Mouse (Mus musculus): Measurements from ENCODE around the gene 2610008E11Rik. TPM values are rescaled to one million over a fixed set of nuclear protein-coding genes. Genes with fewer than 3 reads are reported as not detected.
"Not testable (repeated sequence)": the region's sequence is repeated elsewhere in the genome, so short reads cannot be mapped to it uniquely, and the experiment has no call there.

Gene 2610008E11Rik
- polyA plus RNA-seq, 1 experiment from 2014 or later: 60.1 TPM

DNA sequence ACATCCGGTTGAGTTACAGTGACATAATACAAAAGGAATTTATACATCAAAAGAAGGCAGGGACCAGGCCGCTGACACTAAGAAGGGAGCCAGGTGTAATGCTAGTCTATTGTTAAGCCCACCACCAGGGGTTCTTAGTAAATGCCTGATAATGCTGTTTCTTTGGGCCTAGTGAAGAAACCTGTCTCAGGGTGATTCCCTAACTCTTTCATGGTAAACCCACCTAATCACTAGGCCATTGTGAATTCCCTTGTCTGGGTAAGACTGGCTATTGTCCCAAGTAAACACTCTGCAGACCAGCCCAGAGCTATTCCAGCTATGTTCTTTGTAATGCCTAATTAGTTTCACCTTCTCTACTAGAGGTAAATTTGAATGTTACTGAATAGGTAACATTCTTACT lies 54.9 kb downstream of the 2610008E11Rik start:
- H3K27ac ChIP-seq; H3K4me2 ChIP-seq; H3K27me3 ChIP-seq (replicated peaks); ATAC-seq (replicated peaks); H3K4me3 ChIP-seq; H3K36me3 ChIP-seq (replicated peaks); H3K9ac ChIP-seq; H3K4me1 ChIP-seq: not testable (repeated sequence)
- WGBS: 85% methylated on average over 2 of the region's 2 CpGs
- H3K9me3 ChIP-seq: peaks cover 18% of the 10 kb centered on the region

DNA sequence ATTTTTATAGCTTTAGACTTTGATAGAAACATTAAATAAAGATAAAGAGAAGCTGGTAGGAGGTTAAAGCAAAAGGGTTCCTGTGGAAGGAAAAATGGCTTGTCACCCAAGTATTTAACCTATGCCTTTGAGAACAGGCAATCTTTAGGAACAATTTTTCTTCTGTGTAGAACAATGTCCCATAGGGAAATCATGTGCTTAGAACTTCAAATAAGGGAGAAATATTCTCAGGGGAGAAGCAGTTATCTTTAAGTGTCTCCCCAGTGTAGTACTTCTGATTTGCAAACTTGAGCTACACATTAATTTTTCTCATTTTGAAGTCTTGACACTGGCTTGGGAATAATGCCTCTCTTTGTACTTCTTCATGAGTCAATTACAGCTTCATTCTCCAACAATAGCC lies 69.0 kb downstream of the 2610008E11Rik start, which contains the start of gene Olfr57:
Gene Olfr57, plus strand, starts transcription at position 301 of the 400 bp plus-strand sequence.
- H3K9ac ChIP-seq: no peak within 1 kb of the TSS

More for the DNA sequence above, 69.0 kb downstream of the 2610008E11Rik start, which contains the start of gene Olfr57:
- Histone ChIP-seq H3K36me3 (replicated peaks) (no peaks in the 10 kb centered on the region), H3K27me3 (replicated peaks) (no peaks in the 10 kb centered on the region), H3K4me2 (no peak within 1 kb of the TSS), H3K9me3 (0 out of 2 replicates have a peak, but pooled peaks cover 5% of the 10 kb centered on the region), H3K4me3 (no peak within 1 kb of the TSS), H3K4me1 (no peaks in the 10 kb centered on the region), H3K27ac (no peak within 1 kb of the TSS)
- ATAC-seq (replicated peaks): no peak

Other genes with a start within 250 kb of the 2610008E11Rik start
- not detected in 2 replicates for gene Olfr1356, start 245.4 kb downstream of the 2610008E11Rik start, polyA plus RNA-seq (2015; fragmentation: Nextera tagmentation; extraction: Ambion mirVana)
- gene Olfr1355, start 222.1 kb downstream of the 2610008E11Rik start, polyA plus RNA-seq (2015; fragmentation: Nextera tagmentation; extraction: Ambion mirVana): not detected in 2 replicates
- gene Olfr1354, start 184.4 kb downstream of the 2610008E11Rik start, polyA plus RNA-seq (2015; fragmentation: Nextera tagmentation; extraction: Ambion mirVana): not detected in 2 replicates
- not detected in 2 replicates for gene Olfr8, start 147.0 kb downstream of the 2610008E11Rik start, polyA plus RNA-seq (2015; fragmentation: Nextera tagmentation; extraction: Ambion mirVana)
- not detected in 2 replicates for gene Olfr1353, start 134.3 kb downstream of the 2610008E11Rik start, polyA plus RNA-seq (2015; fragmentation: Nextera tagmentation; extraction: Ambion mirVana)
- not detected in 2 replicates for gene Olfr1352, start 116.5 kb downstream of the 2610008E11Rik start, polyA plus RNA-seq (2015; fragmentation: Nextera tagmentation; extraction: Ambion mirVana)
- not detected in 2 replicates for gene Olfr1351, start 85.1 kb downstream of the 2610008E11Rik start, polyA plus RNA-seq (2015; fragmentation: Nextera tagmentation; extraction: Ambion mirVana)
- gene Olfr57, start 68.9 kb downstream of the 2610008E11Rik start, polyA plus RNA-seq (2015; fragmentation: Nextera tagmentation; extraction: Ambion mirVana): 0.86 and 1.0 TPM in 2 replicates
- gene Vmn2r80, start 51.2 kb upstream of the 2610008E11Rik start, polyA plus RNA-seq (2015; fragmentation: Nextera tagmentation; extraction: Ambion mirVana): not detected in 2 replicates
- gene Vmn2r81, start 150.1 kb upstream of the 2610008E11Rik start, polyA plus RNA-seq (2015; fragmentation: Nextera tagmentation; extraction: Ambion mirVana): not detected in 2 replicates

Data from midbrain, embryonic 15.5 days (tissue).